Mouse (Mus musculus) liver, adult 2 months (tissue): Measurements from ENCODE around the gene Sub1.

Experiments
- CTCF ChIP-seq: fragments of 200-500 bp; IDR thresholded peaks from 2 replicates; pipeline ENCODE4 v1.5.1; 2011; ENCODE audit warnings: low read depth, low read length, control low read depth
- POLR2A ChIP-seq: fragments of 200-500 bp; IDR thresholded peaks from 2 replicates; pipeline ENCODE4 v1.6.1; 2011; ENCODE audit warnings: low read length, control low read depth; ENCODE audit not compliant: insufficient read depth; ENCODE audit errors: extremely low read depth

GRCm38 (mm10) chr15:11988580-11988979 lies 8.2 kb downstream of the Sub1 start:
- TF ChIP-seq POLR2A, result no peak
- TF ChIP-seq CTCF, result no peak
